Mouse (Mus musculus) left cerebral cortex, adult 9 months (tissue): ENCODE data around the gene Pwp2.
"Not testable (repeated sequence)": the region's sequence is repeated elsewhere in the genome, so short reads cannot be mapped to it uniquely, and the experiment has no call there.

ENCODE experiments used
- DNase-seq, 2 experiments: peaks; one replicate each; pipeline ENCODE4 v3.0.0; 2022; ENCODE audit warnings: low spot score in 2 of 2

The Pwp2 gene

GRCm38 (mm10) chr10:78140843-78141242, 44.1 kb downstream of the Pwp2 start:
- DNase-seq = no peak

GRCm38 (mm10) chr10:78140251-78140600, 44.7 kb downstream of the Pwp2 start:
- DNase-seq = no peak

- DNase-seq = no peak
These were observed 45.2 kb downstream of the Pwp2 start for GRCm38 (mm10) chr10:78139572-78140250.

- no peak for DNase-seq
These were observed 46.0 kb downstream of the Pwp2 start for GRCm38 (mm10) chr10:78138812-78139523.

- DNase-seq = no peak
These were observed 47.8 kb downstream of the Pwp2 start for GRCm38 (mm10) chr10:78137191-78137590.

GRCm38 (mm10) chr10:78135947-78136346, 49.0 kb downstream of the Pwp2 start:
- DNase-seq = no peak

- DNase-seq = no peak
These were observed 49.8 kb downstream of the Pwp2 start for GRCm38 (mm10) chr10:78134975-78135798.

GRCm38 (mm10) chr10:78134400-78134799, 50.5 kb downstream of the Pwp2 start:
- DNase-seq = no peak

- no peak for DNase-seq
These were observed 55.0 kb downstream of the Pwp2 start for GRCm38 (mm10) chr10:78129998-78130397.

- no peak for DNase-seq
These were observed 55.5 kb downstream of the Pwp2 start for GRCm38 (mm10) chr10:78129423-78129822.

GRCm38 (mm10) chr10:78128647-78129046, 56.3 kb downstream of the Pwp2 start:
- no peak for DNase-seq

- no peak for DNase-seq
These were observed 57.0 kb downstream of the Pwp2 start for GRCm38 (mm10) chr10:78127931-78128330.

- DNase-seq = no peak
These were observed 57.7 kb downstream of the Pwp2 start for GRCm38 (mm10) chr10:78127046-78127870.

- no peak for DNase-seq
These were observed 58.6 kb downstream of the Pwp2 start for GRCm38 (mm10) chr10:78126311-78126710.

GRCm38 (mm10) chr10:78125061-78125460, 59.9 kb downstream of the Pwp2 start:
- not testable (repeated sequence) for DNase-seq

GRCm38 (mm10) chr10:78124137-78124536, 60.8 kb downstream of the Pwp2 start:
- not testable (repeated sequence) for DNase-seq
